Mouse (Mus musculus) stomach, postnatal 0 days (tissue): ENCODE measurements around the gene Eml1. TPM values are rescaled to one million over a fixed set of nuclear protein-coding genes. Genes with fewer than 3 reads are reported as not detected.

Source experiments
- ATAC-seq: fragments of 200-750 bp; cut with Nextera tagmentation; 2 replicates; pipeline ENCODE4 v1.8.0; 2017; ENCODE audit not compliant: low FRiP score, low TSS enrichment
- DNase-seq: peaks from one replicate; pipeline ENCODE4 v3.0.0-alpha.2; 2016; ENCODE audit warnings: low spot score
- H3K27ac ChIP-seq: fragments of 300-500 bp; sonication (generic); replicated peaks from 2 replicates; pipeline ENCODE4 v1.5.1; 2014; ENCODE audit warnings: mild to moderate bottlenecking, control low read depth
- H3K27me3 ChIP-seq: fragments of 300-500 bp; sonication (generic); 2 replicates; pipeline ENCODE4 v1.6.1; 2014; ENCODE audit warnings: low read length; ENCODE audit not compliant: control insufficient read depth, insufficient read depth
- H3K36me3 ChIP-seq: fragments of 300-500 bp; sonication (generic); 2 replicates; pipeline ENCODE4 v1.6.1; 2014; ENCODE audit warnings: low read length, mixed read lengths; ENCODE audit not compliant: control insufficient read depth, insufficient read depth
- H3K4me1 ChIP-seq: fragments of 300-500 bp; sonication (generic); replicated peaks from 2 replicates; pipeline ENCODE4 v1.6.1; 2014; ENCODE audit warnings: antibody characterized with exemption; ENCODE audit not compliant: control insufficient read depth, insufficient read depth
- H3K4me2 ChIP-seq: fragments of 300-500 bp; sonication (generic); replicated peaks from 2 replicates; pipeline ENCODE4 v1.6.1; 2014; ENCODE audit warnings: low read depth, mild to moderate bottlenecking, control low read depth, moderate library complexity
- H3K4me3 ChIP-seq: fragments of 300-500 bp; sonication (generic); 2 replicates; pipeline ENCODE4 v1.5.1; 2014; ENCODE audit warnings: low read depth, low read length, control low read depth
- H3K9ac ChIP-seq: fragments of 300-500 bp; sonication (generic); 2 replicates; pipeline ENCODE4 v1.6.1; 2014; ENCODE audit warnings: mild to moderate bottlenecking, low read length, control low read depth, mixed read lengths
- H3K9me3 ChIP-seq: fragments of 300-500 bp; sonication (generic); 2 replicates; pipeline ENCODE4 v1.6.1; 2016; ENCODE audit warnings: low read length; ENCODE audit not compliant: control insufficient read depth
- CTCF ChIP-seq: IDR thresholded peaks from 2 replicates; pipeline ENCODE4 v1.5.1; 2016; ENCODE audit warnings: antibody characterized with exemption, low read depth, mild to moderate bottlenecking, moderate library complexity
- EP300 ChIP-seq: optimal IDR thresholded peaks from 2 replicates; pipeline ENCODE3; 2016; ENCODE audit warnings: antibody characterized with exemption
- WGBS: fragments of 180-500 bp; shearing (Covaris S2); extraction: QIAGEN DNeasy Blood & Tissue Kit; methylation state at CpG from one replicate; pipeline ENCODE4 v1.1.7; 2014; 5-methylcytosine and 5-hydroxymethylcytosine counted together
- polyA plus RNA-seq: library from polyadenylated mRNA; unstranded; fragments of >200 nt; fragmentation: Nextera tagmentation; extraction: Ambion mirVana; gene quantifications from 2 replicates; pipeline ENCODE4 v1.2.1, GENCODE M21; 2015

The Eml1 gene
- polyA plus RNA-seq, 1 experiment from 2014 or later, result 53.8 TPM

GRCm38 (mm10) chr12:108393637-108394036 is 22.9 kb downstream of the Eml1 start:
- peak; percentile 84 for ATAC-seq
- WGBS, result 56% methylated on average over 4 of the region's 4 CpGs

GRCm38 (mm10) chr12:108394534-108395284 is 24.0 kb downstream of the Eml1 start:
- no peak for DNase-seq
- Histone ChIP-seq H3K36me3 (no peaks in the 10 kb centered on the region), H3K27me3 (no peaks in the 10 kb centered on the region), H3K9ac (no peak overlapping the region), H3K9me3 (no peaks in the 10 kb centered on the region), H3K4me2 (no peak overlapping the region), H3K4me3 (no peak overlapping the region), H3K4me1 (no peaks in the 10 kb centered on the region; the same call in 1 of the 2 replicates), H3K27ac (no peak overlapping the region; the same call in 1 of the 2 replicates)
- 90% methylated on average over 17 of the region's 17 CpGs for WGBS
- TF ChIP-seq EP300 (no peak), CTCF (no peak)
- no peak for ATAC-seq

More at GRCm38 (mm10) chr12:108393637-108394036, 22.9 kb downstream of the Eml1 start:
- DNase-seq, result peak; percentile 85
- no peaks in the 10 kb centered on the region; the same call in 1 of the 2 replicates for H3K4me1 ChIP-seq
- peak overlapping the region; percentile 50 for H3K9ac ChIP-seq
- H3K36me3 ChIP-seq, result no peaks in the 10 kb centered on the region
- no peak overlapping the region for H3K4me3 ChIP-seq
- TF ChIP-seq EP300, result no peak
- no peak for TF ChIP-seq CTCF
- no peaks in the 10 kb centered on the region for H3K27me3 ChIP-seq
- no peaks in the 10 kb centered on the region for H3K9me3 ChIP-seq
- no peak overlapping the region for H3K4me2 ChIP-seq
- peak overlapping the region; percentile 81 for H3K27ac ChIP-seq

DNA sequence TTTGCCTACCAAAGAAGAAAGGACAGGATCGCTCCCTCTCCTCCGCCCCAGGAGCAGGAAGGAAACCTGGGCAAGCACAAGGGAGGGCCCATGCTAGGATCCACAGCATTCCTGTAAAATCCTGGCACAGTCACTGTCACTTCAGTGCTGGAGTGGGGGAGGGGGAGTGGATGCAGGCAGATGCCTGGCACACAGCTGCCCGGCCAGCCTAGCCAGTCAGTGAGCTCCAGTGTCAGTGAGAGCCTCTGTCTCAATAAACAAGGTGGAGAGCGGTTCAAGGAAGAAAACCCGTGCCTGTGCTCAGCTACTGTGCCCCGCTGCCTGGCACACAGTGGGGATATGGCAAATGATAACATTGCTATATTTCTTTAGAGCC is 24.5 kb downstream of the Eml1 start:
- no peaks in the 10 kb centered on the region for H3K27me3 ChIP-seq
- H3K4me3 ChIP-seq, result no peak overlapping the region
- no peaks in the 10 kb centered on the region for H3K36me3 ChIP-seq
- TF ChIP-seq CTCF, result no peak
- TF ChIP-seq EP300, result no peak
- no peaks in the 10 kb centered on the region for H3K9me3 ChIP-seq
- H3K9ac ChIP-seq, result no peak overlapping the region
- WGBS, result 69% methylated on average over 6 of the region's 6 CpGs
- peak overlapping the region; percentile 2; the same call in 1 of the 2 replicates for H3K27ac ChIP-seq
- H3K4me2 ChIP-seq, result no peak overlapping the region
- H3K4me1 ChIP-seq, result no peaks in the 10 kb centered on the region; the same call in 1 of the 2 replicates
- DNase-seq (no peak), ATAC-seq (no peak)

- Histone ChIP-seq H3K9me3 (no peaks in the 10 kb centered on the region), H3K36me3 (no peaks in the 10 kb centered on the region), H3K27ac (peak overlapping the region; percentile 13; the same call in 1 of the 2 replicates), H3K4me2 (no peak overlapping the region), H3K9ac (no peak overlapping the region), H3K4me3 (no peak overlapping the region), H3K4me1 (no peaks in the 10 kb centered on the region; the same call in 1 of the 2 replicates), H3K27me3 (no peaks in the 10 kb centered on the region)
- ATAC-seq (peak; percentile 53), DNase-seq (no peak)
- WGBS, result 77% methylated on average over 11 of the region's 11 CpGs
- TF ChIP-seq EP300 (no peak), CTCF (no peak)
These were observed 25.6 kb downstream of the Eml1 start for GRCm38 (mm10) chr12:108396081-108396947.

- no peak for ATAC-seq
- no peak for DNase-seq
These were observed 27.9 kb downstream of the Eml1 start for GRCm38 (mm10) chr12:108398681-108399080.

More at GRCm38 (mm10) chr12:108398681-108399080, 27.9 kb downstream of the Eml1 start:
- WGBS, result 82% methylated on average over 7 of the region's 7 CpGs
- H3K27ac ChIP-seq, result no peak overlapping the region
- H3K9me3 ChIP-seq, result no peaks in the 10 kb centered on the region
- H3K4me1 ChIP-seq, result no peaks in the 10 kb centered on the region; the same call in 1 of the 2 replicates
- H3K4me2 ChIP-seq, result no peak overlapping the region
- TF ChIP-seq EP300, result no peak
- TF ChIP-seq CTCF, result no peak
- H3K9ac ChIP-seq, result no peak overlapping the region
- H3K27me3 ChIP-seq, result no peaks in the 10 kb centered on the region
- H3K4me3 ChIP-seq, result no peak overlapping the region
- H3K36me3 ChIP-seq, result no peaks in the 10 kb centered on the region
